Mouse (Mus musculus) spleen, postnatal 4 days (tissue): ENCODE measurements around the gene Bmp5.
"Not testable (repeated sequence)": the region's sequence is repeated elsewhere in the genome, so short reads cannot be mapped to it uniquely, and the experiment has no call there.

Experiments used
- DNase-seq, 2 experiments: peaks; one replicate each; pipeline ENCODE4 v3.0.0; 2022; ENCODE audit warnings: low spot score in 2 of 2

The Bmp5 gene

DNA sequence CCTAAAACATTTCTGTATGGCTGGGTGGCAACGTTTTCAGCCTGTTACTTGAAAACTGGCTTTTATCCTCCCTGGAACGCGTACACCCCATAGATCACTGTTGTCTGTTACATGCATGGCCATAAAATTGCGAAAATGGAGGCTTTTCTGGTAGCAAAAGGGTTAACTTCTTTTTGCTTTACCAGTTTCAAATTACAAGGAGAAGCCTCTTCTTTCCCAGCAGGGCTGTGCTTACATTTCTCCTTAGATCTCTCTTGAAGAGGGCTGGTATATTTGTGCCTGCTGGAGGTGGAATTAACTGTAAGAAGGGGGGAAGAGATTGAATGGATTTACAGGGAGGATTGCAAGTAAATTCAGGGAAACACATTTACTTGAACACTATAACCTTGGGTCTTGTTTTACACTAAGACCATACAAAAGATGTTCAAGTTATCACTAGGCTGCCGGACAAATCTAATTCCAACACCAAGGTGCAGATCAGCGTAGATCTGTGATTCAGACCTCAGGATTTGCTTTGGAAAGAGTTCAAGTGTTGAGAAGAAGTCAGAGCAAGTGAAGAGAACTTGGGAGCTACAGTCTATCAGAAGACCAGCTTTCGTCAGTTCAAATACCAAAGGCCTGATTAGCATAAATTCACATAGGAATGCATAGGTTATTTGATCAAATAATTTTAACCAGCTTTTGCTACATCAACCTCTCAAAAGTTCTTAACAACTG lies at the start of gene Bmp5:
TSS of gene Bmp5 (plus strand) at position 236 of the 717 bp plus-strand sequence.
- DNase-seq, result no peak

- DNase-seq, result no peak
Measured at GRCm38 (mm10) chr9:75760075-75760474, 15.1 kb upstream of the Bmp5 start.

- no peak for DNase-seq
Measured at GRCm38 (mm10) chr9:75761567-75761966, 13.6 kb upstream of the Bmp5 start.

DNA sequence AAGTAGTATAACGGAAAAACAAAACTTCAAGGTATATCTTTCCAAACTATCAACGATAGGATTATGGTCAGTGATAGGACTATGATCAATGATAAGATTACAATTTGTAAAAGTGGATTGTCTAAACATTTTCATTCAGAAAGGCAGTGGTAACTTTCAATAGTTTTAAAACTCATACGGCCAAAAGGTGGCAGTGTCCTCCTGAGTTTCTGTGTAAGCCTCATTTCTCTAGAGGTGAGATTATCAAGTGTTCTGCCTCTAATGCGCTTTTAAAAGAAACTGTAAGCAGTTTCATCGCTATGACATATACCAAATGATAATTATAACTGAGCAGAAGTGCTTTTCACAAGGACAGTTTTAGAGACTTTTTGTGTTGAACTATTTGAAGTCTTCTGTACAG lies 12.7 kb upstream of the Bmp5 start:
- DNase-seq, result no peak

DNA sequence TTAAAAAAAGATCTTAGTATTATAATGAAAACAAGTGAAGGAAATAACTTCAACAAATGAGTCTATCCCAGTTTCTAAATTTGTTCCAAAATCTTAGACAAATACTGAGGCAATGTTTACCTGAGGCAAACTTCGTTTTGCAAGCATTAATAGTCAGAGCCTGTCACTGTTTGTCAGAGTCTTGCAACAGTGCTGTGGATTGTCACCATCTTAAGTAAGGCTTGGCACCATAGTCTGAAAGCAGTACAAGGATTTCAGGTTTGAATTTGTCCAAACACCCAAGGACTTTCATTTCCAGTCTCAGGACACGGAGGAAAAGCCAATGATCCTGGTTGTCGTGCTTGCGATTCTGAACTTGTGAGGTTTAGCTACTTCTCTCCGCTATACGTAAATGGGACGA lies 10.4 kb upstream of the Bmp5 start:
- no peak for DNase-seq

GRCm38 (mm10) chr9:75766521-75766920 lies 8.6 kb upstream of the Bmp5 start:
- DNase-seq, result no peak

GRCm38 (mm10) chr9:75769042-75769441 lies 6.1 kb upstream of the Bmp5 start:
- no peak for DNase-seq

DNA sequence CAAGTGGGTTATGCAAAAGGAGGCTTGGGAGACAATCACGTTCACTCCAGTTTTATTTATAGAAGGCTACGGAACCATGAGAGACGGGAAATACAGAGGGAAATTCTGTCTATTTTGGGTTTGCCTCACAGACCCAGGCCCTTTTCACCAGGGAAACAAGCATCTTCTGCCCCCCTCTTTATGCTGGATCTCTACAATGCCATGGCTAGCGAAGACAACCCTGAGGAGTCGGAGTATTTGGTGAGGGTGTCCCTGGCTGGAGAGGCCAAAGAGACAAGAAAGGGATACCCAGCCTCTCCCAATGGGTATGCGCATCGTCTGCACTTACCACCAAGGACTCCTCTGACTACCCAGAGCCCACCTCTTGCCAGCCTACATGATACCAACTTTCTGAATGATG lies 989 bp downstream of the Bmp5 start:
- DNase-seq, result no peak

GRCm38 (mm10) chr9:75778762-75779346 lies 3.7 kb downstream of the Bmp5 start:
- no peak for DNase-seq

DNA sequence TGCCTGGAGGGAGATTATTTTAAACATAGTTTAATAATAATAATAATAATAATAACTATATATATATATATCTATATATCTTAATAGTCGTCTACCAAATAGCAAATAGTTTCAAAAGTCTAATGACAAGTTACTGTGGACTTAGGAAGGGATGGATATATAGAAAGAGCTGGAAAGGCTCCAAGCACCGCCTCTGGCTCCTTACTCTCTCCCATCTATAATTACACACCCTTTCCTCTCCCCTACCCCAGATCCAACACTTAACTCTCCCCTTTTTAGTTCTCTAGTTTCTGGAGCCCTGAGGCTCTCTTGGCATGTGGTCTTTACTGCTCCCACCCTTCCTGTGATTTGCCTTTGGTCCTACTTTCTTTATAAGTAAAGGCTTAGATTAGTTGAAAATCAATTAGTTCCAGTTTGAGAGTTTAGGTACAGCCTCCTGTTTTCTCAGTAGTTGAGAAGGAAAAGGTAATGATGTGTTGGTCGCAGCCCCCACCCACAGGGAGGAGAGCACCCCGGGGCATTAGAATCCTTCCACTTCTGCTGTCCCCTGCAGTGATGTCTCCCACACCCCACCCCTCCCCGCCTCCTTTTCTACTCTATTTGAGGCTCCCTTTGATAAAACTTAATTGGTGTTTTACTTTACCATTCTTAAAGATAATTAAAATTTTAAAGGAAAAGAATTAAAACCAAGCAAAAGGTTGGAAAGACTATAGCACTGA lies 5.6 kb downstream of the Bmp5 start:
- DNase-seq, result no peak

DNA sequence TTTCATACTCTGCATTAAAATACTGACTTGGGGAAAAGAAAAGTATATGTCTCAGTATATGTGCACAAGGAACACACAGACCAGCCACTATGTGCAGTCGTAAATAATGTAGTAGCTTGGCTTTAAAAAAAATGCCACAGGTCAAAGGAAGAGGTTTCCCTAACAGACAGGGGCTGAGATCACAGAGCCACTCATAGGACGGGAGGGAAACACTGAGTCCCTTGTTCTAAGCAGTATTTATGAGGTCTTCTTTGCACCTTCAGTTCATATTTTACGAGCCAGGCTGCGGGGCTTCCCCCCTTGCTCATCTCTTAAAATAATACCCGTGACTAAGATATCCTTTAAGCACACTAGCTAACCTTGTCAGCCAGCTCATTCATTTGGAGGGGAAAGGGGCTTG lies 6.4 kb downstream of the Bmp5 start:
- DNase-seq, result no peak

DNA sequence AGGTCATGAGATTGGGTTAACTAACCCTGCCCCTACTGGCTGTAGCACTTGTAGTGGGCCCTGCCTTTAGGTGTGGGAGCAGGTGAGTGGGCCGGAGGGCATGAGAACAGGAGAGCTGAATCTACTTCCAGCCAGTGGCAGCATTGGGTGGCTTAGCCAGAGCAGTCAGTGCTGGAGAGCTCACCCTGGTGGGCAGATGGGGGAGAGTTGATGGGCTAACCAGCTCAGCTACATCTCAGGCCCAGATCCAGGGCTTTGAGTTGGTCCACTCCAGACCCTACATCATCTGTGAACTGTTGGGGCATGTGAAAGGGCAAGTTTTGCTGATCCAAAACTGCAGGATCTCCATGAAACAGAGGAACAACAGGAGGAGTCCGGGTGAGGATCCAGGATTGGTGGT lies 8.4 kb downstream of the Bmp5 start:
- DNase-seq, result no peak

DNA sequence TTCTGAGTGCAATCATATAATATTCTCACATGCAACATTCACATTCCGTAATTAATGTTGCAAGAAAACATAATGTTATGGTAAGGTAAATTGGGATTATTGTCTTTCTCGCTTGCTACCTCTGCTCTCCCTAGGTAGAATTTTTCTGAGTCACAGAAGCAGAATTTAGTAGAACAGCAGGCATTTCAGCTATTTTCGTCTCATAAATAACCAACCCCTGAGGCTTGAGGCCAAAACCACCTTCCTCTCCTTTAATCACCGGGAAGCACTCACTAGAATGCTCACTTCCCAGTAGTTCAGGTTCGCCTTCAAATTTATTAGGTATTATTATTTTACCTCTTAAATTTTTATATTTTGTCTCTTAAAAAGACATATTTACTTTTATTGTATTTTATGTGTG lies 10.8 kb downstream of the Bmp5 start:
- DNase-seq, result no peak

GRCm38 (mm10) chr9:75787121-75787520 lies 12.0 kb downstream of the Bmp5 start:
- DNase-seq, result no peak

DNA sequence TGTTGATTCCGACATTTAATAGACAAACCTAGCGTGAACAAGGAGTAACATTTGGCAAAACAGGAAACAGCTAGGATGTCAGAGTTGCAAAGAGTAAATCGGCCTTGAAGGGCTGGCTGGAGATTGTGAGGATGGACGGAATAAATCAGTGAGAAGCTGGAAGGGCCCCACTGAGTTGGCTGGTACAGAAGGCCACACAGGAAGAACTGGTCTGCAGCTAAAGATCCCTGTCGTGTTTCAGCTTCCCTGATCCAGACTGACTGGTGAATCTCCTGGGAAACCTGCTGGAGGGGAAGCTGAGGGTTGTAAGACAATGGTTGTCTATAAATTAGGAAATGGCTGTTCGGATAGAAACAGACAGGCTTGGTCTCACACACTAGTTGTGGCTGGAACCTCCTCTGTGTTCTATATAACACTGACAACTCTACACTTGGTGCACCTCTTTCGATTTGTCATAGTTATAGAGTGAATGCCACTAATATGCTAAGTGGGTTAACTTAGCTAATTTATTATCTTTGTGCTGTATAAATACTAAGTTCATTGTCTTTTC lies 14.8 kb downstream of the Bmp5 start:
- no peak for DNase-seq

DNA sequence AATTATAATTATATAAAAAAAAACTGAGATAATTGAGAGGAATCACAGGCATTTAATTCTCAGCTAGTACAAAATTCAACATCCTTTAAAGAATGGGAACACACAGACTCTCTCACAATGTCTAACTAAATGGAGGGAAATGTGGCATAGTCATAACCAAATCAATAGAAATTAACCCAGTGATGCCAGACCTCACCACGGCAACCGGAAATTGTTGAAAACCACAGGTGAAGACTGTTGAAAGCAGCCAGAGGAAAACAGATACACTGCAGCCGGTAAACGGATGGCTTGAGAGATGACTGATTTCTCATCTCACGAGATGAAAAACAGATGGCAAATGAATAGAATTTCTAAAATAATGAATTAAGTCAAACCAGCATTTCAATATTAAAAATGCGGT lies 29.8 kb downstream of the Bmp5 start:
- DNase-seq, result no peak

GRCm38 (mm10) chr9:75808179-75808578 lies 33.0 kb downstream of the Bmp5 start:
- DNase-seq, result not testable (repeated sequence)

DNA sequence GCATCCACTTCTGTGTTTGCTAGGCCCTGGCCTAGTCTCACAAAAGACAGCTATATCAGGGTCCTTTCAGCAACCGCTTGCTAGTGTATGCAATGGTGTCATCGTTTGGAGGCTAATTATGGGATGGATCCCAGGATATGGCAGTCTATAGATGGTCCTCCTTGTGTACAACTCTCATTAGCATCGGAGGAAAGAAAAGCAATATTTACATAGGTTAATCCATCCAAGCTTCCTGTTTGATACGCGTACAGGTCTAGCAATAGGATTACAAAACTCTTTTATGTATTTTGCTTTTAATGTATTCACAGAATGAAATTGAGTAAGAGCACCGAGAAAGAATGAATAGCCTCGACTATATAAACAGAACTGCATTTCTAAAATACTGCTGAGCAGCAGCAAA lies 33.5 kb downstream of the Bmp5 start:
- DNase-seq, result no peak

DNA sequence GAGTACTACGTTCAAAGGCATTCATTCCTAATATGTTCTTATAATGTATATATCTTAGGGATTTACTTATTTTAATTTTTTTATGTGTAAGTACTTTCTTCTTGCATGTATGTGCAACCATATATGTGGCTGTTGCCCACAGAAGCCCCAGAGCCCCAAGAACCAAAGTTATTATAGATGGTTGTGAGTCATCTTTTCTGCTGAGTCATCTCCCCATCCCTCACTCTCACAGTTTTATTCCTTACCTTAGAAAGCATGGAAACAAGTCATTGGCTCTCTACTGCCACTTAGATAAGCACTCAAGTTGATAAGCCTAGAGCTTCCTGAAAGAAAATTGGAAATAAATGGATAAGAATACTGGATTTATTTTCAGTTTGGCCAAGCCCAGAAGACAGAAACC lies 40.0 kb downstream of the Bmp5 start:
- DNase-seq, result no peak

DNA sequence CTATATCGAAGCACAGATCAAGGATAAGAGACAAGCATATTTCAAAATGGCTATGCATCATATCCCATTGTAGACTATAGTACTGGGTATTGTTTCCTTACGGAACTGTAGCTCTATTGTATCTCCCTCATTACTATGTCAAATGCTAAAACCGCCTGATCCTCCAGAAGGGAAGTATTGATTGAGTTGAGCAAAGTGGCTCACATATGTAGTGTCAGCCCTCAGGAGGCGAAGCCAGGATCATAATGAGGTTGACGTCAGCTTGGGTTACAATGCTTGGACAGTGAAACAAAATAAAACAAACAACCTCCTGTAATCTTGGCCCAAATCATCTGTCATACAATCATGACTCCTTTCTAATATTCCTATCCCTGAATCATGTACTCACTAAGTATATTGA lies 43.2 kb downstream of the Bmp5 start:
- DNase-seq, result no peak

DNA sequence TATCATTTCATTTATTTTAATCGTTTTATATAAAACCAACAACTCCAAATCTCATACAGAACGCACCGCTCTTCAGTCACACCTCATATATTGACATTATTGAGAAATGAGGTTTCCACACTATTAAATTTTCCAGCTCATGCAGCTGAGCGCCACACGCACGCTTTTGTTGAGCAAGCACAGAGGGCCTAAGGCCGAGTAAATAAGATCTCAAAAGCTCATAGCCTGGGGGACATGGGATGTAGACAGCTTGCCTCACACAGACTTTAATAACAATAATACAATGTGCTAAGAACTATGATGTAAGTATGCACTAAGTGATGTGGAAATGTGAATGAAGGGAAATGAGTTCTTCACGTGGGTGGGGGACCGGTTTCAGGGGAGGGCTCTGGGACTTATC lies 57.3 kb downstream of the Bmp5 start:
- no peak for DNase-seq

DNA sequence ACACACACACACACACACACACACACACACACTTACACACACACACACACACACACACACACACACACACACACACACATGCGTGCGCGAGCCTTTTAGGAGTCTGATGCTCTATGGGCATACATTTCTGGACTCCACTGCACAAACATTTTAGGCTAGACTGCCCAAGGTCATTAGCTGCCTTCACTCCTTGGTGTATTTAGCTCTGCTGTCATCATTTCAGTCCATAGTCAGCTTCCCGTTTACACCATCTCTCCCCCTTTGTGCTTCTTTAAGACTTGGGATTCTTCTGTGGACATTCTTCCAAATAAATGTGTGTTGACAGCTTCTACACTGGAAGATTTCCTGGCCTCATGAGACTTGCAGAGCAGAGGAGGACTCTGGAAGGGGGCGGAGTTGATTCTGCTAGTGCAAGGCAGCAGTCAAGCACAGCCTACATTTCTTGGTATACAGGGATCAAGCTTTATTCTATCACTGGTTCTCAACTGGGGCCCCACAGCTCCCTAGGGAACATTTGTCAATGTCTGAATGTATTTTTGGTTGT lies 58.1 kb downstream of the Bmp5 start:
- no peak for DNase-seq

DNA sequence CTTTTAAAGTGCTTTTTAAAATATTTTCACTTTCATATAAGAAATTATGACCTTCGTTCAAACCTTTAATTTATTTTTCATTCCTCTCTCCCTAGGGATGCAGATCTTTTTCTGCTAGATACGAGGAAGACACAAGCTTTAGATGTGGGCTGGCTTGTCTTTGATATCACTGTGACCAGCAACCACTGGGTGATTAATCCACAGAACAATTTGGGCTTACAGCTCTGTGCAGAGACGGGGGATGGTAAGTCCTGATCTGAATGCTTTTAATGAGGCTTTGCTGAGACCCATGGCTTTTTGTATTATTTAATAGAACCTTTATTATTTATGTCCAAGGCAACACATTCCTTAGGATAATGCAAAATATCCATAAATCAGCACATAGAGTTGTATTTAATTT lies 64.3 kb downstream of the Bmp5 start:
- DNase-seq, result no peak
